Mouse (Mus musculus) NIH3T3 (cell line): ENCODE measurements around the gene Ascc1.
A peak's percentile ranks its signal among the peaks of the same experiment; 100 is the strongest.

Source experiments
- DNase-seq: peaks from one replicate; pipeline ENCODE4 v3.0.0-alpha.2; 2012; ENCODE audit warnings: low read depth

Gene Ascc1

GRCm38 (mm10) chr10:60019299-60019698 lies 16.7 kb downstream of the Ascc1 start:
- DNase-seq, result peak; percentile 15

- DNase-seq, result peak; percentile 80
Observed at GRCm38 (mm10) chr10:60023751-60024150, 21.1 kb downstream of the Ascc1 start.

- no peak for DNase-seq
Observed at GRCm38 (mm10) chr10:60026759-60027395, 24.3 kb downstream of the Ascc1 start.

DNA sequence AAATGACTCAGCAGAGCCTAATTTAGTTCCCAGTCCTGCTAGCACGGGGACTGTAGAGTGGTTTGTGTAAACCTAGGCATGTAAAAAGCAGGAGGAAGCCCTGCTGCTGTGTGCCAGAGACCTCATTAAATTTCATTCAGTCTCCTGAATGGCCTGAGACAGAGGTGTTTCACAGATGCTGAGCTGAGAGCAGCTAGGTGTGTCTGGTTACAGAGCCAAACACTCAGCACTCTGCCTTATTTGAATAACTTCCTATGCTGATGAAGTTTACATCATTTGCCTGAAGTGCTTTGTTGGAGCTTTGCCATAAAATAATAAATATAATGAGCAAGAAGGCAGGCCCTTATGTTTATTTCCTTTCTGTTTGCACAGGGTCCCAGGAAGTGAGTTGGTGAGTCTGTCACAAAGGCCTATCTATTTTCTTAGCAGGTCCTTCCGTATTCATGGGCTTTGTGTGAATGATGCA lies 25.0 kb downstream of the Ascc1 start:
- peak; percentile 17 for DNase-seq

DNA sequence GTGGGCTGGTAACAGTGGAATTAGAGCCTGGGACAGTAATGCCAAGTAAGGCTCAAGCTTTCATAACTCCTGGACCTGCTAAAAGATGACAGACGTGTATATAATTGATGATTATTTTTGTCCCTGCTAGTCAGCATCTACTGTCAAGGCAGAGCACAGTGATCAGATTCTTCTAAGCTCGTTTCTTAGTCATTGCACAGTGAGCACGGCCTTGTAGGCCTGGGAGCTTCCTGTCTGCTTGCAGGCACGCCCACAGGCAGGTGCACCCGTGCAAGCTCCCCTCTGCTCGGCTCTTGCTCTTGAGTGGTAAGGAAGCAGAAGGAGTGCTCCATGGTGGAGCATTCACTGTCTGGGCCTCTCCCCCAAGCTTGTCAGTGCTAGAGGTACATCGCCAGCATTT lies 25.6 kb downstream of the Ascc1 start:
- DNase-seq, result no peak

GRCm38 (mm10) chr10:60028979-60029378 lies 26.4 kb downstream of the Ascc1 start:
- no peak for DNase-seq

DNA sequence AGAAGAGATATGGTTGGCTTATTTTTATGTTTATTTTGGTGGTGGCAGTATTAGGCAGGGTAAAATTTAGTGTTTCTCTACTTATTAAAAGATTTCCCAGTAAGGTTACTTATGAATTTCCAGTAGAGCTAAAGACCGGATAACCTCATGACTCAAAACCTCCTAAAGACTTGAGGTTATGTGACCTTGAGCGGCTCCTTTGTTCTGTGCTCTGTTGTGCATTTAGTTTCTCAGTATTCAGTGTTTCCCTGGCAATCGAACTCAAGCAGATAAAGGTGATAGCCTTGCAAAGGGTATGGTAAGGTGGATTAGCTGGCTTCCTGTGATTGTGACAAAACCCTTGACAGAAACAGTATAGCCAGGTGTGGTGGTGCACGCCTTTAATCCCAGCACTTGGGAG lies 26.8 kb downstream of the Ascc1 start:
- no peak for DNase-seq

- DNase-seq, result no peak
Observed at GRCm38 (mm10) chr10:60031562-60031961, 29.0 kb downstream of the Ascc1 start.

DNA sequence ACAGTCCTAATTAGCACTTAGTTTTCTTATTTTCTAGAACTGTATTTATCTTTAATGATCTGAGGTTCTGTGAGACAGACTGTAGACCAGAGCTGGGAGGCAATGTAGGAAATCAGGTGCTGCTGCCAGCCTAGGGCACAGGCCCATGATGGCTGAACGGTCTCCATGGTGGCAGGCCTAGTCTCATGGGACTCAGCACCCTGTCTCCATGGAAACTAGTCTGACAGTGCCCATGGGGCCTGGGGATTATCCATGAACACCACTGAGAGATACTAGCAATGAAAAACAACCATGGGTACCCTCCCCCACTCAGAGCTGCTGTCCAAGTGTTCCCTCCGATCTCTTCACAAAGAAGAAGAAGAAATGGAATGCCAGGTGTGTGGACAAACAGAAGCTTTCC lies 29.4 kb downstream of the Ascc1 start:
- DNase-seq, result no peak

- no peak for DNase-seq
Observed at GRCm38 (mm10) chr10:60032622-60033021, 30.0 kb downstream of the Ascc1 start.

DNA sequence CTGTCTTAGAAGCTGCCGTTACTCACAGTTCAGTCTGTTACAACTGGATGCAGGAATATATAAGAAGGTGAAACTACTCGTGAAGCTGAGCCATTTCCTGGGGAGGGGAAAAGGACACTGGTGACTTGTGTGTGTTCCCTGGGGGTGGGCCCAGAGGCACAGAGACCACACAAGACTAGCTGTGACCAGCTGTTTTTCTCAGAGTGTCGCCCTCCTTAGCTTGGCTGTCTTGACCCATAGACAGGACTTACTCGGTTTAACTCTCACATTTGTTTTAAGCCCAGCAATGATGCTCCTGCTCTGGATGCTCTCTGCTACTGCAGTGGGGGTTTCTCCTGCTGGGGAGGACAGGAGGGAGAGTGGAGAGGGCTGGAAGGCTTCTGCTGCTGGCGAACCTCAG lies 30.5 kb downstream of the Ascc1 start:
- DNase-seq, result no peak

- DNase-seq, result no peak
Observed at GRCm38 (mm10) chr10:60034621-60035020, 32.0 kb downstream of the Ascc1 start.

GRCm38 (mm10) chr10:60035744-60036143 lies 33.1 kb downstream of the Ascc1 start:
- DNase-seq, result no peak

DNA sequence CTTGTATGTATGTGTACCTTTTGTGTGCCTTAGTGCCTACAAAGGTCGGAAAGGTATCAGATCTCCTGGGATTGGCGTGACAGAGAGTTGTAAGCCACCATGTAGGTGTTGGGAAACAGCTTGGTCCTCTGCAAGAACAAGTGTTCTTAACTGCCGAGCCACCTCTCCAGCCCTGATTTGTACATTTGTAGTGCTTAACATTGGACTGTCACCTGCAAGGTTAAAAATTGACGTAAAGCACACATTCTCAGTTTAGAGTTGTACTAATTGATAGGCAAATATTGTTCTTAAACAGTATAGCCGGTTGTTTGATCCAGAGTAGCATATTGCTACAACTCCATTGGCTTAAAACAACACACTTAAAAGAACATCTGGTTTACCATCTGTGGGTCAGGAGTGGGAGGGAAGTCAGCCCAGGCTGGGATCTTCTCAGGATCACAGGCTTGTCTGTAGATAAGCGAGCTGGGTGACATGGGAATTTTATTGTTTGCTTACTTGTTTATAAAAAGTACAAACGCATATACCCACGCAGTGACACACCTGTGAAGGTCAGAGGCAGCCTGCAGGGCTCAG lies 39.8 kb downstream of the Ascc1 start:
- no peak for DNase-seq

DNA sequence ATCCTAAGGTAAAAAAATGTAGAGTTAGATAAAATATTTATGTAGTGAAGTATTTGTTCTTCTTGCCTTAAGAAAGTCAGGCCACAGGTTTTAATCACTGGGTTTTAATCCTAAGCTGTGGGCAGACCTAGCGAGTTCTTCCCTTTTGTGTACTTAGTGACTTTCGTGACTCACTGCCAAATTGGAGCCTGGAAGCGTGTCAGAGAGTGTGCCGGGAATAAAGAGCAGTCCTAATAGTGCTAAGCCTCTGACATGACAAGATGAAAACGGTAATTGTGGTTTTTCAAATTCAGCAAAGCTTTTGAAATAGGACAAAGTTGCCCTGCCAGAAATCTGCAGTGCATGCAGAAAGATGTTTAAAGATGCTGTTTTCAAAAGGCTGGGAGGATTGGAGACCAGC lies 44.1 kb downstream of the Ascc1 start:
- DNase-seq, result no peak

GRCm38 (mm10) chr10:60050581-60050980 lies 48.0 kb downstream of the Ascc1 start:
- DNase-seq, result no peak

GRCm38 (mm10) chr10:60053073-60053472 lies 50.5 kb downstream of the Ascc1 start:
- no peak for DNase-seq

DNA sequence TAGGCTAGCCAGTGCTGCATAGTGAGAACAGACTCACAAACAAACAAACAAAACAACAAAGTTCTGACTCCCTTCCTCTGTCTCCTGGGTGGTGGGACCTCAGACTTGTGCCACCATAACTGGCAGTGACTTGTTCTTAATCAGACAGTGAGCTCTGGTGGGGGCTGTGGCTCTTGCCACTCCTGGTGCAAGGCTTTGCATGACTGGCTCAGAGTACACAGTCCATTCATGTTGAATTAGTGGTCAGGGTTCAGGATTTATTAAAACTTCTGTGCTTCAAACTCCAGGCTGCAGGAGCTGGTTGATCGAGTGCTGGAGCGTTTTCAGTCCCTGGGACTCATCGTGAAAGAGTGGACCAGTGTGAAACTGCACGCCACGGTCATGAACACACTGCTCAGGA lies 59.6 kb downstream of the Ascc1 start:
- DNase-seq, result no peak

DNA sequence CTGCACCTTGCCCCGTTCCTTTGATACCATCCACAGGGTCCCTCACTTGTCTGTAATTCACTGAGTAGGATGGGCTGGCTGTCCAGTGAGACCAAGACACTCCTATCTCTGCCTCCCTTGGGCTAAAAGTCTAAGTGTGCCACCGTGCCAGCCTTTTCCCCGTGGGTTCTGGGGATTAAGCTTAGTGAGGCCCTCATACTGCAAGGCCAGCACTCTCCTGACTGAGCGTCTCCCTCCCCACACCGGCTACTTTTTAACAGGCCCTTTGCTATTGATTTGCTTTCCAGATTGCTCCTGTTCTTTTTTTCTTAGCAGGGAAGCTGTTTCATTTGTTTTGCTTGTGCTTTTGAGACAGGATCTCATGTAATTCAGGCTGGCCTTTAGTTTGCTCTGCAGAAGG lies 60.3 kb downstream of the Ascc1 start:
- no peak for DNase-seq

DNA sequence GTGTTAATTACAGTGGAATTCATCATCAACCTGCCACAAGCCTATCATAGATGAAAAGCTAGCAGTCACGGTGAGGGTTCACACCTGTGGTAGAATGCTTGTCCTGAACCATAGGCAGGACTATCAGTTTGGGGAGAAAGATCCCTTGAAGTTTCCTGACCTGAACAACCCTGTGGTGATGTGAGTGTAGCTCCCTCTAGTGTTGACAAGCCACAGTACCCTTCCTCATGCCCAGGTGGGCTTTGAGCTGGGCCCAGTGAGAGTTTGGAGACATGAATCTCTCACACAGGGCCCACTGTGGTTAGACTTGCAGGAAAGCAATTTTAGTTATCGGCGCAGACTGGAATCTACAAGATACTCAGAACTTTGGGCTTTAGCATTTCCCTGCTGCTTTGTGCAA lies 63.9 kb downstream of the Ascc1 start:
- DNase-seq, result peak; percentile 65

DNA sequence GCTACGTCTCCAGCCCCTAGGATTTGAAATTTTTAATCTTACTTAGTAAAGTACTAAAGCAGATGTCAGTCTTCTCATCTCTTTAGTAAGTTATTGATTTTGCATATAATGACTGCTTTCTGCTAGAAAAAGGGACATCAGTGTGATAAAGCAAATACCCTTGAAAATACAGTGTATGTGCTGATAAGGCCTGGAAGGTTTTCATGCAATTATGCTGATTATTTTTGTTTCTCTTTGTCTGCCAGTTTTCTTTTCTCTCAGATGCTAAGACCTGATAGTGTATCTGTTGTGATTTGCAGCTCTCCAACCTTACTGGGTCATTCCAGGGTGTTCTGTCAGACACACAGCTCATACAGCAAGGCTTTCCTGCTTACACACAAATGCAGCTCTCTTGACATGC lies 72.6 kb downstream of the Ascc1 start:
- DNase-seq, result no peak

- DNase-seq, result no peak
Observed at GRCm38 (mm10) chr10:60077226-60077625, 74.6 kb downstream of the Ascc1 start.

DNA sequence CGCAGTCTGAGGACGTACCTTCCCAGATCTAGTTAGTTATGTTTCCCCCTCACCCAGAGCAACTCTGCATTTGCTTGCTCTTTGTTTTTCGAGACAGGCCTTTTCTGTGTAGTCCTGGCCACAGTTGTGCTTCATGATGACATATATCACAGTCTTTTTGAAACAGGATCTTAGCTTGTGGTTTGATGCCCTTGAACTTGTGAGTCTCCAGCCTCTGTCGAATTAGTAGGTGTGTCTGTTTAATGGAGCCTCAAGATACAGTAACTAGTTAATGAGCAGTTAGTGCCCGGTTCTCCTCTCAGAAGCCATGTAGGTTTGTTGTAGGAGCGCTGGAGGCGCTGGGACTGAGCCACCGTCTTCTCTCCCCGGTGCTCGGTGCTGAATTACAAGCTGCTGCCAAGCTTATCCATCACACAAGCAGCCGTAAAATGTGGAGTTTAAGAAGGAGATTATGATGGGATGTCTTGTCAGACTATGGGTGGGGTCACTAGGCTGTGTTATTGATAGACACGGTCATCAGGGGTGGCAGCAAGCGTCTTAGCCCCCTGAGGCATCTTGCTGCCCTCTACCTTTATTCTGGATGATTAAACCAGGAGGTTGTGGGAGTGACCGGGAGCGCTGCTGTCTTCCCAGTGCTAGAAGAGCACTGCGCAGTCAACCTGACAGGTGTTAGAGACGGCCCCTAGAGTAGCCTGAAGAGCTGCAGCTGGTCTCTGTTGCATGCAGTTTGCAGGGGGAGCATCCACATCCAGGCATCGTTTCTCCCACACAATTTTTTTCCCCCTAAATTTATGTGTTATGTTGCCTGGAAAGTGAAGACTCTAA lies 75.3 kb downstream of the Ascc1 start:
- peak; percentile 21 for DNase-seq
